Comparison of ENCODE assay signal across 30 mouse cellular contexts in the genomic region with DNA sequence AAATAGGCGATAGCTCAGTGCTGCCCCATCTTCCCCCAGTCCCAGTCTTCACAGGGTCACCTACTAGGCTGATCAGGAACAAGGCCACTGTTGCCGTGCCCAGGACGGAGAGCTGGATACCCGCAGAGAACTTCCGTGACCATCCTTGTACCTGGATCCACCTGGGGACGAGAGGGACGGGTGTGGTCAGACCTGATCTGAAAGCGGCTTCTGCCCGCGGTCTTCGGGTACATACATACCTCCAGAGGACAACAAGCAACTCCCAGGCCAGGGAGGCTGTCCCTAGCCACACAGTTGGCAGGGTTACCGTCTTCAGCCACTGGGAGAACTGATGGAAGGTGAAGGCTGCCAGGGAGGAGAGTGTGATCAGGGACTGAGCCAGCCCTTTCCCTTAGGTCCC. TPM values are rescaled to one million over a fixed set of nuclear protein-coding genes. Genes with fewer than 3 reads are reported as not detected.
DNase-seq lines count a peak whose midpoint lies in the region; ATAC-seq and TF ChIP-seq lines count a peak whose summit lies in the region.
"Had no signal": no experiment of that assay in that cellular context is flagged by ENCODE, and none has a peak within 500 bp of the region (broad histone marks: within the 10 kb centered on the region; RNA-seq: fewer than 3 reads in every experiment).

No protein-coding gene starts in this region.

- H3K9me3 ChIP-seq in forebrain, embryonic 12.5 days: no peaks in the 10 kb centered on the region
- H3K9me3 ChIP-seq in forebrain, embryonic 15.5 days: no peaks in the 10 kb centered on the region
- H3K9me3 ChIP-seq in midbrain, embryonic 11.5 days (ENCODE audit: control insufficient read depth, low read length): no peaks in the 10 kb centered on the region
- H3K9me3 ChIP-seq in midbrain, postnatal 0 days (ENCODE audit: low read length): no peaks in the 10 kb centered on the region
- H3K9me3 ChIP-seq: embryonic facial prominence, embryonic 12.5 days; embryonic facial prominence, embryonic 15.5 days; forebrain, embryonic 13.5 days; heart, embryonic 10.5 days; heart, embryonic 13.5 days; hindbrain, embryonic 12.5 days; hindbrain, embryonic 15.5 days had no signal

- WGBS in forebrain, embryonic 12.5 days: 93% methylated on average over 12 of the region's 12 CpGs
- 97% methylated on average over 12 of the region's 12 CpGs for WGBS in forebrain, embryonic 15.5 days
- WGBS in midbrain, embryonic 11.5 days: 93% methylated on average over 12 of the region's 12 CpGs
- WGBS in midbrain, postnatal 0 days: 95% methylated on average over 12 of the region's 12 CpGs

- H3K4me3 ChIP-seq in forebrain, embryonic 12.5 days (replicated peaks): no peak overlapping the region
- H3K4me3 ChIP-seq in forebrain, embryonic 15.5 days: no peak overlapping the region
- H3K4me3 ChIP-seq in midbrain, embryonic 11.5 days (ENCODE audit: low read depth, low read length): no peak overlapping the region
- H3K4me3 ChIP-seq in midbrain, postnatal 0 days (ENCODE audit: low read depth, low read length): no peak overlapping the region
- H3K4me3 ChIP-seq: embryonic facial prominence, embryonic 12.5 days; embryonic facial prominence, embryonic 15.5 days; forebrain, embryonic 13.5 days; heart, adult 2 months; heart, embryonic 10.5 days; heart, embryonic 13.5 days; hindbrain, embryonic 12.5 days; hindbrain, embryonic 15.5 days had no signal

- no peak overlapping the region for H3K27ac ChIP-seq in forebrain, embryonic 12.5 days
- no peak overlapping the region for H3K27ac ChIP-seq in forebrain, embryonic 15.5 days (replicated peaks)
- H3K27ac ChIP-seq in midbrain, embryonic 11.5 days (ENCODE audit: low read depth, low read length): no peak overlapping the region
- no peak overlapping the region for H3K27ac ChIP-seq in midbrain, postnatal 0 days (ENCODE audit: low read depth, low read length)
- H3K27ac ChIP-seq: embryonic facial prominence, embryonic 12.5 days; embryonic facial prominence, embryonic 15.5 days; forebrain, embryonic 13.5 days; heart, adult 2 months; heart, embryonic 10.5 days; heart, embryonic 13.5 days; hindbrain, embryonic 12.5 days; hindbrain, embryonic 15.5 days had no signal

- H3K4me2 ChIP-seq in forebrain, embryonic 12.5 days: no peak overlapping the region
- H3K4me2 ChIP-seq in forebrain, embryonic 15.5 days (replicated peaks): no peak overlapping the region
- H3K4me2 ChIP-seq in midbrain, embryonic 11.5 days: no peak overlapping the region
- H3K4me2 ChIP-seq in midbrain, postnatal 0 days (ENCODE audit: low read depth, low read length, poor library complexity, severe bottlenecking): no peak overlapping the region
- H3K4me2 ChIP-seq: embryonic facial prominence, embryonic 12.5 days; embryonic facial prominence, embryonic 15.5 days; forebrain, embryonic 13.5 days; heart, embryonic 13.5 days; hindbrain, embryonic 12.5 days; hindbrain, embryonic 15.5 days had no signal

- H3K4me1 ChIP-seq in forebrain, embryonic 12.5 days: peaks cover 27% of the 10 kb centered on the region
- H3K4me1 ChIP-seq in forebrain, embryonic 15.5 days: peaks cover 31% of the 10 kb centered on the region
- H3K4me1 ChIP-seq in midbrain, embryonic 11.5 days (ENCODE audit: control insufficient read depth, insufficient read depth, low read length): peaks cover 14% of the 10 kb centered on the region
- peaks cover 5% of the 10 kb centered on the region; the same call in 1 of the 2 replicates for H3K4me1 ChIP-seq in midbrain, postnatal 0 days (ENCODE audit: insufficient read depth, low read length)

- no peak for TF ChIP-seq CTCF in midbrain, postnatal 0 days (IDR thresholded peaks at IDR 0.05)

- no peaks in the 10 kb centered on the region for H3K27me3 ChIP-seq in forebrain, embryonic 12.5 days
- H3K27me3 ChIP-seq in forebrain, embryonic 15.5 days: no peaks in the 10 kb centered on the region
- no peaks in the 10 kb centered on the region for H3K27me3 ChIP-seq in midbrain, embryonic 11.5 days (ENCODE audit: control insufficient read depth, insufficient read depth, low read length)
- no peaks in the 10 kb centered on the region for H3K27me3 ChIP-seq in midbrain, postnatal 0 days (ENCODE audit: insufficient read depth, low read length)
- H3K27me3 ChIP-seq: CH12.LX; embryonic facial prominence, embryonic 12.5 days; embryonic facial prominence, embryonic 15.5 days; forebrain, embryonic 13.5 days; heart, embryonic 13.5 days; hindbrain, embryonic 12.5 days; hindbrain, embryonic 15.5 days had no signal

- peak; percentile 37 for DNase-seq in cerebellum, adult 11-12 months
- no peak for DNase-seq in cerebellum, postnatal 10 days
- peak; percentile 53 for DNase-seq in midbrain, embryonic 11.5 days (ENCODE audit: low spot score, missing footprints)
- no peak for DNase-seq in midbrain, postnatal 0 days (ENCODE audit: low spot score)
- DNase-seq: adrenal gland, adult 2 months; adrenal gland, postnatal 36 days; B cell, adult 2 months; cerebellum, adult 8-10 months; gastrocnemius, postnatal 25 days; heart, adult 2 months; heart, postnatal 14 days; kidney, adult 2 months had no signal

- ATAC-seq in forebrain, embryonic 12.5 days (ENCODE audit: low FRiP score): no peak
- no peak for ATAC-seq in forebrain, embryonic 15.5 days (replicated peaks)
- ATAC-seq in midbrain, embryonic 11.5 days (ENCODE audit: low FRiP score): no peak
- no peak for ATAC-seq in midbrain, postnatal 0 days (ENCODE audit: low FRiP score)
- ATAC-seq: forebrain, embryonic 13.5 days; intestine, postnatal 0 days had no signal

- H3K9ac ChIP-seq in forebrain, embryonic 12.5 days: 0 out of 2 replicates have a peak overlapping the region, but pooled peaks have one; percentile 17
- H3K9ac ChIP-seq in forebrain, embryonic 15.5 days (replicated peaks): no peak overlapping the region
- no peak overlapping the region for H3K9ac ChIP-seq in midbrain, embryonic 11.5 days (ENCODE audit: low read length)
- no peak overlapping the region for H3K9ac ChIP-seq in midbrain, postnatal 0 days (replicated peaks; ENCODE audit: low read length, poor library complexity, severe bottlenecking)
- H3K9ac ChIP-seq: embryonic facial prominence, embryonic 12.5 days; embryonic facial prominence, embryonic 15.5 days; forebrain, embryonic 13.5 days; heart, embryonic 13.5 days; hindbrain, embryonic 12.5 days; hindbrain, embryonic 15.5 days had no signal

- H3K36me3 ChIP-seq in forebrain, embryonic 12.5 days (replicated peaks): peaks cover 42% of the 10 kb centered on the region
- H3K36me3 ChIP-seq in forebrain, embryonic 15.5 days: peaks cover 28% of the 10 kb centered on the region
- H3K36me3 ChIP-seq in midbrain, embryonic 11.5 days (ENCODE audit: control insufficient read depth, insufficient read depth, low read length): peaks cover 19% of the 10 kb centered on the region
- peaks cover 27% of the 10 kb centered on the region for H3K36me3 ChIP-seq in midbrain, postnatal 0 days (ENCODE audit: insufficient read depth, low read length)

RNA-seq across cellular contexts. Expression of a gene that starts 2.7 kb away (rescaled TPM):
- polyA plus RNA-seq in forebrain, embryonic 12.5 days (2016; fragmentation: Nextera tagmentation; extraction: Ambion mirVana): 45.6 and 47.0 TPM in 2 replicates
- polyA plus RNA-seq in forebrain, embryonic 15.5 days (2015; fragmentation: Nextera tagmentation; extraction: Ambion mirVana): 31.6 and 33.0 TPM in 2 replicates
- polyA plus RNA-seq in midbrain, embryonic 11.5 days (2014; fragmentation: Nextera tagmentation; extraction: Ambion mirVana): 29.8 and 31.8 TPM in 2 replicates
- 20.2 and 25.6 TPM in 2 replicates for total RNA-seq in midbrain, postnatal 0 days (2014; rRNA removed)
- polyA plus RNA-seq in midbrain, postnatal 0 days (2015; fragmentation: Nextera tagmentation; extraction: Ambion mirVana): 27.3 and 30.9 TPM in 2 replicates

RNA-seq across cellular contexts. Expression of a gene that starts 2.7 kb away (rescaled TPM):
- polyA plus RNA-seq in forebrain, embryonic 12.5 days (2016; fragmentation: Nextera tagmentation; extraction: Ambion mirVana): 186 and 191 TPM in 2 replicates
- 127 and 149 TPM in 2 replicates for polyA plus RNA-seq in forebrain, embryonic 15.5 days (2015; fragmentation: Nextera tagmentation; extraction: Ambion mirVana)
- 155 and 168 TPM in 2 replicates for polyA plus RNA-seq in midbrain, embryonic 11.5 days (2014; fragmentation: Nextera tagmentation; extraction: Ambion mirVana)
- 87.1 and 88.8 TPM in 2 replicates for total RNA-seq in midbrain, postnatal 0 days (2014; rRNA removed)
- 88.0 and 96.9 TPM in 2 replicates for polyA plus RNA-seq in midbrain, postnatal 0 days (2015; fragmentation: Nextera tagmentation; extraction: Ambion mirVana)

RNA-seq across cellular contexts. Expression of a gene that starts 18.6 kb away (rescaled TPM):
- not detected in 2 replicates for polyA plus RNA-seq in forebrain, embryonic 12.5 days (2016; fragmentation: Nextera tagmentation; extraction: Ambion mirVana)
- polyA plus RNA-seq in forebrain, embryonic 15.5 days (2015; fragmentation: Nextera tagmentation; extraction: Ambion mirVana): not detected in 2 replicates
- polyA plus RNA-seq in midbrain, embryonic 11.5 days (2014; fragmentation: Nextera tagmentation; extraction: Ambion mirVana): not detected in 2 replicates
- total RNA-seq in midbrain, postnatal 0 days (2014; rRNA removed): not detected in 2 replicates
- not detected in 2 replicates for polyA plus RNA-seq in midbrain, postnatal 0 days (2015; fragmentation: Nextera tagmentation; extraction: Ambion mirVana)
- total RNA-seq: adrenal gland, adult 2 months; adrenal gland, postnatal 36 days; CH12.LX; common myeloid progenitor, adult 5-6 weeks; gastrocnemius, adult 8-10 months; gastrocnemius, postnatal 25 days; heart, adult 2 months; heart, postnatal 14 days; hematopoietic stem cell, adult 5-6 weeks; MEL had no signal
- polyA plus RNA-seq: embryonic facial prominence, embryonic 12.5 days; embryonic facial prominence, embryonic 15.5 days; forebrain, embryonic 13.5 days; gonadal fat pad, adult 2 months; heart, adult 2 months; heart, embryonic 10.5 days; heart, embryonic 13.5 days; heart, embryonic 16.5 days; hindbrain, embryonic 12.5 days; hindbrain, embryonic 15.5 days; intestine, embryonic 14.5 days; intestine, postnatal 0 days had no signal

RNA-seq across cellular contexts. Expression of a gene that starts 20.9 kb away (rescaled TPM):
- 4.7 and 5.1 TPM in 2 replicates for polyA plus RNA-seq in forebrain, embryonic 12.5 days (2016; fragmentation: Nextera tagmentation; extraction: Ambion mirVana)
- polyA plus RNA-seq in forebrain, embryonic 15.5 days (2015; fragmentation: Nextera tagmentation; extraction: Ambion mirVana): 9.0 and 10.2 TPM in 2 replicates
- 5.8 and 6.0 TPM in 2 replicates for polyA plus RNA-seq in midbrain, embryonic 11.5 days (2014; fragmentation: Nextera tagmentation; extraction: Ambion mirVana)
- 24.9 and 36.1 TPM in 2 replicates for total RNA-seq in midbrain, postnatal 0 days (2014; rRNA removed)
- 23.1 and 26.5 TPM in 2 replicates for polyA plus RNA-seq in midbrain, postnatal 0 days (2015; fragmentation: Nextera tagmentation; extraction: Ambion mirVana)

RNA-seq across cellular contexts. Expression of a gene that starts 24.0 kb away (rescaled TPM):
- 1.1 and 1.4 TPM in 2 replicates for polyA plus RNA-seq in forebrain, embryonic 12.5 days (2016; fragmentation: Nextera tagmentation; extraction: Ambion mirVana)
- 1.8 and 2.4 TPM in 2 replicates for polyA plus RNA-seq in forebrain, embryonic 15.5 days (2015; fragmentation: Nextera tagmentation; extraction: Ambion mirVana)
- 1.2 and 1.9 TPM in 2 replicates for polyA plus RNA-seq in midbrain, embryonic 11.5 days (2014; fragmentation: Nextera tagmentation; extraction: Ambion mirVana)
- 4.6 and 7.0 TPM in 2 replicates for total RNA-seq in midbrain, postnatal 0 days (2014; rRNA removed)
- polyA plus RNA-seq in midbrain, postnatal 0 days (2015; fragmentation: Nextera tagmentation; extraction: Ambion mirVana): 3.1 and 3.6 TPM in 2 replicates
- total RNA-seq: hematopoietic stem cell, adult 5-6 weeks had no signal

Comparison
In these comparisons a context has a peak if more than half of its experiments do, and no peak if none do; other contexts are left out.
1. DNase-seq: peak in cerebellum, adult 11-12 months (single experiment) and midbrain, embryonic 11.5 days (single experiment); none in cerebellum, postnatal 10 days (0 of 2) and midbrain, postnatal 0 days (single experiment).